Mouse (Mus musculus) urinary bladder, postnatal 10 days (tissue): ENCODE data around the gene Itga9.

Experiments used
- DNase-seq: peaks from one replicate; pipeline ENCODE4 v3.0.0; 2022; ENCODE audit warnings: low spot score

The Itga9 gene

GRCm38 (mm10) chr9:118725128-118725527, 118.6 kb downstream of the Itga9 start:
- no peak for DNase-seq

- no peak for DNase-seq
Measured at GRCm38 (mm10) chr9:118726550-118726949, 120.1 kb downstream of the Itga9 start.

GRCm38 (mm10) chr9:118728296-118728695, 121.8 kb downstream of the Itga9 start:
- no peak for DNase-seq

GRCm38 (mm10) chr9:118728987-118729386, 122.5 kb downstream of the Itga9 start:
- DNase-seq: no peak

GRCm38 (mm10) chr9:118730172-118730571, 123.7 kb downstream of the Itga9 start:
- DNase-seq: no peak

GRCm38 (mm10) chr9:118730871-118731390, 124.4 kb downstream of the Itga9 start:
- DNase-seq: no peak

- no peak for DNase-seq
Measured at GRCm38 (mm10) chr9:118731650-118732049, 125.2 kb downstream of the Itga9 start.

GRCm38 (mm10) chr9:118733601-118734000, 127.1 kb downstream of the Itga9 start:
- no peak for DNase-seq

GRCm38 (mm10) chr9:118737124-118737523, 130.6 kb downstream of the Itga9 start:
- no peak for DNase-seq

GRCm38 (mm10) chr9:118737601-118738137, 131.2 kb downstream of the Itga9 start:
- DNase-seq: peak; percentile 37

- no peak for DNase-seq
Measured at GRCm38 (mm10) chr9:118738311-118738710, 131.8 kb downstream of the Itga9 start.

GRCm38 (mm10) chr9:118739071-118739470, 132.6 kb downstream of the Itga9 start:
- no peak for DNase-seq

- no peak for DNase-seq
Measured at GRCm38 (mm10) chr9:118739659-118740058, 133.2 kb downstream of the Itga9 start.

GRCm38 (mm10) chr9:118741268-118741667, 134.8 kb downstream of the Itga9 start:
- no peak for DNase-seq

- DNase-seq: no peak
Measured at GRCm38 (mm10) chr9:118749335-118749949, 143.0 kb downstream of the Itga9 start.

GRCm38 (mm10) chr9:118750828-118751227, 144.3 kb downstream of the Itga9 start:
- DNase-seq: no peak

GRCm38 (mm10) chr9:118752376-118752775, 145.9 kb downstream of the Itga9 start:
- DNase-seq: no peak

GRCm38 (mm10) chr9:118759462-118759861, 153.0 kb downstream of the Itga9 start:
- DNase-seq: no peak

GRCm38 (mm10) chr9:118761953-118762590, 155.6 kb downstream of the Itga9 start:
- no peak for DNase-seq

- DNase-seq: no peak
Measured at GRCm38 (mm10) chr9:118762759-118763158, 156.3 kb downstream of the Itga9 start.

- no peak for DNase-seq
Measured at GRCm38 (mm10) chr9:118763203-118763602, 156.7 kb downstream of the Itga9 start.

GRCm38 (mm10) chr9:118763646-118764045, 157.2 kb downstream of the Itga9 start:
- no peak for DNase-seq

GRCm38 (mm10) chr9:118765059-118765458, 158.6 kb downstream of the Itga9 start:
- no peak for DNase-seq
